Mouse (Mus musculus) CD4-positive naive resting alpha-beta T cell, adult 76 days (primary cell): ENCODE measurements around the gene Sept6. TPM values are rescaled to one million over a fixed set of nuclear protein-coding genes. Genes with fewer than 3 reads are reported as not detected.

ENCODE experiments used
- total RNA-seq: library from RNA; stranded (reverse); gene quantifications from one replicate; pipeline ENCODE4 v1.2.4, GENCODE M21; 2023

Sept6 gene
- total RNA-seq: 137 TPM

DNA sequence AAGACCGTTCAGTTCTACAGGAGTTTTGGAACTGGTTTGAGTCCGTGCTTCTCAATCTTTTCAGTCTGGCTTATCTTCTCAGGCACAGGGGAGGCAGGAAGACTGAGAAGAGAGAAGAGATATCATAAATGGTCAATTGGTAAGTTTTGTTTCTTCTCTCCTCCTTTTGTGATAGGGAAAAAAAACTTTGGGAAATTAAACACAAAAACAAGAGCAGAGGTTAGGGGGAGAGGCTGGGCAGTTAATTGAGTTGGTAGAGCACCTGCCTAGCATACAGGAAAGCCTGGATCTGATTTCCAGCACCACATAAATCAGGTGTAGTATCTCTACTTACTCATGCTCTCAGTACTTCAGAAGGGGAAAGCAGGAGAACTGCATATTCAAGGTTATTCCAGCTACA lies at the start of gene Sept6:
Gene Sept6 (minus strand): TSS at position 101 of the 400 bp plus-strand sequence.

GRCm38 (mm10) chrX:36902321-36903114 lies 89.1 kb downstream of the Sept6 start, which contains the start of gene Nkrf:
TSS of gene Nkrf (minus strand) at chrX:36902899.

DNA sequence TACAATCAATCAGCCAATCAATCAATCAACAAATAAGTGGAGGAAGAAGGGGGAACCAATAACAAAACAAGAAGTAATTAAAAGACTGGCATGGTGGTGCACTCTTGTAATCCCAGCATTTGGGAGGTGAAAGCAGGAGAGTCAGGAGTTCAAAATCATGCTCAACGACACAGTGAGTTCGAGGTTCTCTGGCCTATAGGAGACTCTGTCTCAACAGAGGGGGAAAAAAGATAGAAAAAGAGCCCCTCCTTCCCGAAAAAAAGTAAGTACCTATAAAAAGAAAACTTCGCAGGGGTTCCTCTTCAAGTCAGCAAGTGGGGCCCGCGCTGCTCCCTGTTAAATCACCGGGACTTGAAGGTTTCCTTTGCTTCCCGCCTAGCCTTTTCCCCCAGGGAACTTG lies 117.8 kb downstream of the Sept6 start, which contains the start of the genes Ube2a and C330007P06Rik:
Gene Ube2a (plus strand): TSS at position 136 of the 400 bp plus-strand sequence.
Gene C330007P06Rik (minus strand): TSS at position 347 of the 400 bp plus-strand sequence.

Other genes with a start within 250 kb of the Sept6 start
- not detected for gene Slc25a43, start 248.1 kb downstream of the Sept6 start, total RNA-seq
- 286 TPM for gene Slc25a5, start 196.1 kb downstream of the Sept6 start, total RNA-seq
- gene Ube2a, start 117.9 kb downstream of the Sept6 start, total RNA-seq: 65.4 TPM
- 44.4 TPM for gene C330007P06Rik, start 117.7 kb downstream of the Sept6 start, total RNA-seq
- 14.2 TPM for gene Nkrf, start 88.9 kb downstream of the Sept6 start, total RNA-seq
- not detected for gene Sowahd, start 57.1 kb upstream of the Sept6 start, total RNA-seq
- 1,596 TPM for gene Rpl39, start 93.6 kb upstream of the Sept6 start, total RNA-seq
- 27.6 TPM for gene Upf3b, start 118.5 kb upstream of the Sept6 start, total RNA-seq
- gene Nkap, start 135.0 kb upstream of the Sept6 start, total RNA-seq: 20.8 TPM
- gene Akap14, start 177.0 kb upstream of the Sept6 start, total RNA-seq: not detected
- gene Ndufa1, start 199.4 kb upstream of the Sept6 start, total RNA-seq: 72.5 TPM
- 2.5 TPM for gene Rnf113a1, start 199.5 kb upstream of the Sept6 start, total RNA-seq
- not detected for gene Gm9, start 219.2 kb upstream of the Sept6 start, total RNA-seq
- gene Rhox1, start 230.5 kb upstream of the Sept6 start, total RNA-seq: not detected